Mouse (Mus musculus) intestine, embryonic 16.5 days (tissue): ENCODE results near the gene Rgs19. TPM values are rescaled to one million over a fixed set of nuclear protein-coding genes. Genes with fewer than 3 reads are reported as not detected.

Source experiments
- ATAC-seq: fragments of 200-750 bp; cut with Nextera tagmentation; 2 replicates; pipeline ENCODE4 v1.8.0; 2017; ENCODE audit warnings: moderate TSS enrichment, moderate library complexity
- H3K27ac ChIP-seq: fragments of 300-500 bp; sonication (generic); 2 replicates; pipeline ENCODE4 v1.5.1; 2014; ENCODE audit warnings: mild to moderate bottlenecking, low read length
- H3K27me3 ChIP-seq: fragments of 300-500 bp; sonication (generic); replicated peaks from 2 replicates; pipeline ENCODE4 v1.6.1; 2014; ENCODE audit warnings: low read length, control low read depth, mixed read lengths; ENCODE audit not compliant: control insufficient read depth, insufficient read depth
- H3K36me3 ChIP-seq: fragments of 300-500 bp; sonication (generic); 2 replicates; pipeline ENCODE4 v1.6.1; 2014; ENCODE audit warnings: low read length, control low read depth; ENCODE audit not compliant: control insufficient read depth, insufficient read depth
- H3K4me1 ChIP-seq: fragments of 300-500 bp; sonication (generic); 2 replicates; pipeline ENCODE4 v1.6.1; 2014; ENCODE audit warnings: low read length, control low read depth, mixed read lengths; ENCODE audit not compliant: control insufficient read depth, insufficient read depth
- H3K4me2 ChIP-seq: fragments of 300-500 bp; sonication (generic); 2 replicates; pipeline ENCODE4 v1.6.1; 2014; ENCODE audit warnings: low read depth, low read length, control low read depth
- H3K4me3 ChIP-seq: fragments of 300-500 bp; sonication (generic); 2 replicates; pipeline ENCODE4 v1.5.1; 2014; ENCODE audit warnings: mild to moderate bottlenecking, low read length
- H3K9ac ChIP-seq: fragments of 300-500 bp; sonication (generic); 2 replicates; pipeline ENCODE4 v1.6.1; 2014; ENCODE audit warnings: low read depth, low read length
- H3K9me3 ChIP-seq: fragments of 300-500 bp; sonication (generic); 2 replicates; pipeline ENCODE4 v1.6.1; 2016; ENCODE audit warnings: low read length, control low read depth; ENCODE audit not compliant: control insufficient read depth
- WGBS: fragments of 180-500 bp; shearing (Covaris S2); extraction: QIAGEN DNeasy Blood & Tissue Kit; methylation state at CpG from one replicate; pipeline ENCODE4 v1.1.7; 2014; 5-methylcytosine and 5-hydroxymethylcytosine counted together
- polyA plus RNA-seq: library from polyadenylated mRNA; unstranded; fragments of >200 nt; fragmentation: Nextera tagmentation; extraction: Ambion mirVana; gene quantifications from 2 replicates; pipeline ENCODE4 v1.2.1, GENCODE M21; 2015

Gene Rgs19
- polyA plus RNA-seq, 1 experiment from 2014 or later = 39.6 TPM

GRCm38 (mm10) chr2:181689466-181690160 lies 4.2 kb downstream of the Rgs19 start:
- Histone ChIP-seq H3K4me1 (peaks cover 13% of the 10 kb centered on the region), H3K27ac (no peak overlapping the region), H3K4me2 (no peak overlapping the region), H3K9ac (no peak overlapping the region), H3K9me3 (no peaks in the 10 kb centered on the region), H3K36me3 (peaks cover 8% of the 10 kb centered on the region; the same call in 1 of the 2 replicates), H3K27me3 (no peaks in the 10 kb centered on the region), H3K4me3 (no peak overlapping the region)
- 88% methylated on average over 10 of the region's 10 CpGs for WGBS
- ATAC-seq = no peak

DNA sequence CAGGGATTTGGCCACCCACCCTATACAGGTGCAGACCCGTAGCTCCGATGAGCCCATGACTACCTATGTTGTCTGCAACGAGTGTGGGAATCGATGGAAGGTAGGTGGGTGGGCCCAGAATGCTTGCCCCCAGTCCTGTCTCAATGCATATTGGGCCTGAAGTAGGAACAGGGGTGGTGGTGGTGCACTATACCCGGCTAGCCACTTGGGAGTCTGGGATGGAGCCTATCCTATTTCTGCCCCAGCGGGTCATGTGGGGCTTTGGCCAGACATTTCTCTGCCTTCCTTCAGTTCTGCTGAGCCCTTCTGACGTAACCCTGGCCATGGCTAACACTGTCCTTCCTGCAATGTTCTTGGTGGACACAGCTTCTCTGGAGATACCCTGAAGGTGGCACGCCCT lies 6.2 kb downstream of the Rgs19 start:
- WGBS = 95% methylated on average over 8 of the region's 8 CpGs

GRCm38 (mm10) chr2:181685686-181686085 lies 8.1 kb downstream of the Rgs19 start:
- Histone ChIP-seq H3K4me1 (peaks cover 5% of the 10 kb centered on the region; the same call in 1 of the 2 replicates), H3K36me3 (peaks cover 8% of the 10 kb centered on the region; the same call in 1 of the 2 replicates), H3K9me3 (no peaks in the 10 kb centered on the region), H3K27me3 (no peaks in the 10 kb centered on the region), H3K9ac (no peak overlapping the region), H3K4me2 (no peak overlapping the region), H3K27ac (no peak overlapping the region), H3K4me3 (no peak overlapping the region)
- 92% methylated on average over 4 of the region's 4 CpGs for WGBS
- no peak for ATAC-seq

More for the DNA sequence above, 6.2 kb downstream of the Rgs19 start:
- H3K4me2 ChIP-seq = no peak overlapping the region
- H3K9me3 ChIP-seq = no peaks in the 10 kb centered on the region
- peaks cover 8% of the 10 kb centered on the region; the same call in 1 of the 2 replicates for H3K36me3 ChIP-seq
- no peak for ATAC-seq
- peaks cover 2% of the 10 kb centered on the region; the same call in 1 of the 2 replicates for H3K4me1 ChIP-seq
- no peaks in the 10 kb centered on the region for H3K27me3 ChIP-seq
- no peak overlapping the region for H3K27ac ChIP-seq
- no peak overlapping the region for H3K9ac ChIP-seq
- H3K4me3 ChIP-seq = no peak overlapping the region

- Histone ChIP-seq H3K27me3 (no peaks in the 10 kb centered on the region), H3K4me1 (peaks cover 7% of the 10 kb centered on the region; the same call in 1 of the 2 replicates), H3K4me3 (no peak overlapping the region), H3K9ac (no peak overlapping the region), H3K9me3 (no peaks in the 10 kb centered on the region), H3K36me3 (peaks cover 8% of the 10 kb centered on the region; the same call in 1 of the 2 replicates), H3K4me2 (no peak overlapping the region), H3K27ac (no peak overlapping the region)
- 47% methylated on average over 1 of the region's 1 CpGs for WGBS
- no peak for ATAC-seq
These were observed 9.1 kb downstream of the Rgs19 start for GRCm38 (mm10) chr2:181684713-181685112.

DNA sequence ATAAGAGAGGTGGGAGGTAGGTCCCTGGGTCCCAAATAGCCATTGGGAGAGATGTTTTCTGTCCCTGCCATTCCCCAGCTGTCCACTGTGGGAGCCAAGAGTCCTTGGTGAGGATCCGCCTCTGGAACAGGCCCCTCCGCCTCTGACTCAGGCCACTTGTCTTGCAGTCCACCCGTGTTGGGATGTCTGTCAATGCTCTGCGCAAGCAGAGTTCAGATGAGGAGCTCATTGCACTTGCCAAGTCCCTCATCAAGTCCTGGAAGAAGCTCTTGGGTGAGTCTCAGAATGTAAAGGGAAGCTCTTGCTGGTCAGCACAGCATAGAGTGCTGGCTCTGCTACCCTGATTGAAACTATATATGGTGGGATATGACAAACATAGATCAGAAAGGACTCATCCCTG lies 10.4 kb downstream of the Rgs19 start:
- peaks cover 5% of the 10 kb centered on the region; the same call in 1 of the 2 replicates for H3K36me3 ChIP-seq
- no peak overlapping the region for H3K4me3 ChIP-seq
- peaks cover 7% of the 10 kb centered on the region; the same call in 1 of the 2 replicates for H3K4me1 ChIP-seq
- no peaks in the 10 kb centered on the region for H3K9me3 ChIP-seq
- no peak overlapping the region for H3K4me2 ChIP-seq
- no peak for ATAC-seq
- no peak overlapping the region for H3K27ac ChIP-seq
- 69% methylated on average over 4 of the region's 4 CpGs for WGBS
- H3K9ac ChIP-seq = no peak overlapping the region
- H3K27me3 ChIP-seq = no peaks in the 10 kb centered on the region

GRCm38 (mm10) chr2:181681978-181682377 lies 11.8 kb downstream of the Rgs19 start:
- Histone ChIP-seq H3K4me2 (no peak overlapping the region), H3K36me3 (no peaks in the 10 kb centered on the region; the same call in 1 of the 2 replicates), H3K27ac (no peak overlapping the region), H3K4me1 (peaks cover 7% of the 10 kb centered on the region; the same call in 1 of the 2 replicates), H3K9ac (no peak overlapping the region), H3K9me3 (no peaks in the 10 kb centered on the region), H3K4me3 (no peak overlapping the region), H3K27me3 (peaks cover 3% of the 10 kb centered on the region; the same call in 1 of the 2 replicates)
- ATAC-seq = no peak
- WGBS = 75% methylated on average over 1 of the region's 1 CpGs

GRCm38 (mm10) chr2:181680716-181681117 lies 13.1 kb downstream of the Rgs19 start:
- H3K9me3 ChIP-seq = no peaks in the 10 kb centered on the region
- peaks cover 9% of the 10 kb centered on the region; the same call in 1 of the 2 replicates for H3K4me1 ChIP-seq
- peaks cover 8% of the 10 kb centered on the region; the same call in 1 of the 2 replicates for H3K27me3 ChIP-seq
- no peaks in the 10 kb centered on the region for H3K36me3 ChIP-seq
- peak overlapping the region; percentile 86 for H3K9ac ChIP-seq
- 18% methylated on average over 7 of the region's 7 CpGs for WGBS
- H3K27ac ChIP-seq = no peak overlapping the region; the same call in 1 of the 2 replicates
- H3K4me3 ChIP-seq = peak overlapping the region; percentile 77
- H3K4me2 ChIP-seq = peak overlapping the region; percentile 90
- peak; percentile 37 for ATAC-seq

- Histone ChIP-seq H3K27ac (peak within 1 kb of the TSS; percentile 4), H3K4me1 (peaks cover 13% of the 10 kb centered on the region), H3K36me3 (no peaks in the 10 kb centered on the region), H3K9me3 (no peaks in the 10 kb centered on the region), H3K9ac (peak within 1 kb of the TSS; percentile 86), H3K4me2 (peak within 1 kb of the TSS; percentile 90), H3K4me3 (peak within 1 kb of the TSS; percentile 77), H3K27me3 (peaks cover 10% of the 10 kb centered on the region; the same call in 1 of the 2 replicates)
- ATAC-seq = peak; percentile 54
- WGBS = under 1% methylated on average over 64 of the region's 69 CpGs
These were observed 13.6 kb downstream of the Rgs19 start, which contains the start of gene Tcea2 for GRCm38 (mm10) chr2:181679951-181680715. Gene Tcea2 (plus strand): TSS chr2:181680310.

- 30% methylated on average over 1 of the region's 1 CpGs for WGBS
- peaks cover 16% of the 10 kb centered on the region; the same call in 1 of the 2 replicates for H3K27me3 ChIP-seq
- no peak overlapping the region for H3K4me2 ChIP-seq
- no peak overlapping the region for H3K4me3 ChIP-seq
- no peak overlapping the region for H3K27ac ChIP-seq
- H3K36me3 ChIP-seq = no peaks in the 10 kb centered on the region
- H3K4me1 ChIP-seq = peaks cover 13% of the 10 kb centered on the region
- H3K9ac ChIP-seq = no peak overlapping the region
- H3K9me3 ChIP-seq = no peaks in the 10 kb centered on the region
- ATAC-seq = peak; percentile 78
These were observed 15.0 kb downstream of the Rgs19 start for GRCm38 (mm10) chr2:181678780-181679179.
